ENCODE assay signal across 18 mouse cellular contexts in genomic region chr16:30128787-30129186, GRCm38 (mm10).
A peak's percentile ranks its signal among the peaks of the same experiment; 100 is the strongest.
DNase-seq lines count a peak whose midpoint lies in the region; ATAC-seq and TF ChIP-seq lines count a peak whose summit lies in the region.
"Had no signal": no experiment of that assay in that cellular context is flagged by ENCODE, and none has a peak within 500 bp of the region (broad histone marks: within the 10 kb centered on the region; RNA-seq: fewer than 3 reads in every experiment).

No protein-coding gene starts in this region.

- H3K36me3 ChIP-seq in forebrain, embryonic 10.5 days (replicated peaks) = no peaks in the 10 kb centered on the region
- no peaks in the 10 kb centered on the region for H3K36me3 ChIP-seq in forebrain, postnatal 0 days (ENCODE audit: insufficient read depth)
- H3K36me3 ChIP-seq: embryonic facial prominence, embryonic 13.5 days; forebrain, embryonic 15.5 days; hindbrain, embryonic 15.5 days had no signal

- TF ChIP-seq CTCF in forebrain, postnatal 0 days (IDR thresholded peaks at IDR 0.05; ENCODE audit: low read depth) = no peak

- no peak for ATAC-seq in forebrain, postnatal 0 days
- peak; percentile 50 for ATAC-seq in granulocyte monocyte progenitor cell, adult 5-6 weeks (replicated peaks; ENCODE audit: poor library complexity, severe bottlenecking)
- 0 out of 2 replicates have a peak, but pooled peaks have one; percentile 13 for ATAC-seq in monocyte, adult 5-6 weeks (replicated peaks; ENCODE audit: insufficient number of reproducible peaks, low FRiP score, low TSS enrichment, poor library complexity, severe bottlenecking)

- H3K4me2 ChIP-seq in forebrain, postnatal 0 days (ENCODE audit: low read depth) = no peak overlapping the region
- H3K4me2 ChIP-seq: embryonic facial prominence, embryonic 13.5 days; forebrain, embryonic 15.5 days; heart, embryonic 11.5 days; hindbrain, embryonic 15.5 days had no signal

- H3K4me1 ChIP-seq in forebrain, embryonic 10.5 days = peaks cover 36% of the 10 kb centered on the region
- 0 out of 2 replicates have a peak, but pooled peaks cover 3% of the 10 kb centered on the region for H3K4me1 ChIP-seq in forebrain, postnatal 0 days (ENCODE audit: insufficient read depth)
- H3K4me1 ChIP-seq: embryonic facial prominence, embryonic 13.5 days had no signal

- WGBS in forebrain, embryonic 10.5 days = 77% methylated on average over 8 of the region's 8 CpGs
- 62% methylated on average over 8 of the region's 8 CpGs for WGBS in forebrain, postnatal 0 days

- peaks cover 100% of the 10 kb centered on the region for H3K27me3 ChIP-seq in forebrain, embryonic 10.5 days (ENCODE audit: poor library complexity, severe bottlenecking)
- peaks cover 4% of the 10 kb centered on the region; the same call in 1 of the 2 replicates for H3K27me3 ChIP-seq in forebrain, postnatal 0 days (ENCODE audit: insufficient read depth, low read length)
- H3K27me3 ChIP-seq: embryonic facial prominence, embryonic 13.5 days had no signal

- no peak for DNase-seq in forebrain, embryonic 10.5 days (ENCODE audit: extremely low spot score, low spot score)
- DNase-seq in forebrain, postnatal 0 days = no peak
- peak; percentile 22 for DNase-seq in thymus, postnatal 14 days
- no peak for DNase-seq in thymus, postnatal 4 days
- DNase-seq in kidney, adult 8-10 months = no peak
- no peak for DNase-seq in lung, postnatal 4 days
- DNase-seq: adrenal gland, adult 2 months; adrenal gland, postnatal 36 days; cerebellum, adult 2 months; cerebellum, postnatal 10 days; gastrocnemius, postnatal 10 days; heart, adult 2 months had no signal

- H3K27ac ChIP-seq in forebrain, embryonic 10.5 days = peak overlapping the region; percentile 56
- no peak overlapping the region for H3K27ac ChIP-seq in forebrain, postnatal 0 days (ENCODE audit: low read depth, low read length)
- H3K27ac ChIP-seq: embryonic facial prominence, embryonic 13.5 days; forebrain, embryonic 15.5 days; heart, adult 2 months; hindbrain, embryonic 15.5 days had no signal

- H3K9ac ChIP-seq in forebrain, postnatal 0 days = no peak overlapping the region
- H3K9ac ChIP-seq: embryonic facial prominence, embryonic 13.5 days; forebrain, embryonic 15.5 days; hindbrain, embryonic 15.5 days had no signal

- no peak overlapping the region for H3K4me3 ChIP-seq in forebrain, embryonic 10.5 days
- no peak overlapping the region for H3K4me3 ChIP-seq in forebrain, postnatal 0 days (ENCODE audit: low read depth, low read length)
- H3K4me3 ChIP-seq: embryonic facial prominence, embryonic 13.5 days; forebrain, embryonic 15.5 days; heart, adult 2 months; hindbrain, embryonic 15.5 days had no signal

- H3K9me3 ChIP-seq in forebrain, embryonic 10.5 days = peaks cover 10% of the 10 kb centered on the region
- H3K9me3 ChIP-seq in forebrain, postnatal 0 days (ENCODE audit: low read length) = no peaks in the 10 kb centered on the region
- H3K9me3 ChIP-seq: embryonic facial prominence, embryonic 13.5 days; forebrain, embryonic 15.5 days; hindbrain, embryonic 15.5 days had no signal
